Comparison of ENCODE assay signal across 11 mouse cellular contexts in the genomic region with DNA sequence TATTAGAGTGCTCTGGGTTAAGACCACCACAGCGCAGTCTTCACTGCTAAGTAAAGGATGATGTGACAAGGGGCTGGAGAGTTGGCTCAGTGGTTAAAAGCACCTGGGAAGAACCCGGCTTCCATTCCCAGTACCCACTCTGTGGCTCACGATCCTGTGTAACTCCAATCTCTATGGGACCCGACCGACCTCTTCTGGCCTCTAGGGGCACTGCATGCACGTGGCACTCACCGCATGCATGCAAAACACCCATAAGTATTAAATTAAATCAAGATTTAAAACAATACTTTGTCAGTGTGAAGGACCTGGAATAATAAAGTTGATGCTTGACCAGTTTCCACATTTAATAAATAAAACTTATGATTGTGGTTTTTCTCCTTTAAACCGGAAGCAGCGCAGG.
DNase-seq lines count a peak whose midpoint lies in the region; ATAC-seq and TF ChIP-seq lines count a peak whose summit lies in the region.
"Had no signal": no experiment of that assay in that cellular context is flagged by ENCODE, and none has a peak within 500 bp of the region (broad histone marks: within the 10 kb centered on the region; RNA-seq: fewer than 3 reads in every experiment).

No protein-coding gene starts in this region.

- no peak overlapping the region for H3K4me2 ChIP-seq in forebrain, embryonic 14.5 days (ENCODE audit: low read length)
- H3K4me2 ChIP-seq: embryonic facial prominence, embryonic 12.5 days; heart, embryonic 15.5 days had no signal

- TF ChIP-seq CTCF in left cerebral cortex, adult 2 months (IDR thresholded peaks at IDR 0.05) = peak; percentile 40
- peak; percentile 44; the same call in 1 of the 2 replicates for TF ChIP-seq CTCF in brain, embryonic 14.5 days (IDR thresholded peaks at IDR 0.05; ENCODE audit: borderline replicate concordance, extremely low read depth, insufficient read depth, insufficient read length)

- no peak for DNase-seq in left cerebral cortex, adult 2 months (ENCODE audit: extremely low spot score in 1 of 2, low spot score in 2 of 2)
- no peak for DNase-seq in left cerebral cortex, postnatal 10 days (ENCODE audit: extremely low spot score in 1 of 2, low spot score in 2 of 2)
- DNase-seq in thymus, postnatal 4 days = peak; percentile 56
- no peak for DNase-seq in thymus, postnatal 25 days
- DNase-seq in brain, embryonic 14.5 days (ENCODE audit: low read depth) = no peak
- DNase-seq in forebrain, embryonic 14.5 days (ENCODE audit: low spot score) = no peak
- DNase-seq in layer of hippocampus, adult 9-10 months (ENCODE audit: low spot score) = no peak
- DNase-seq: thymus, adult 18-20 months had no signal

- no peak overlapping the region for H3K4me3 ChIP-seq in left cerebral cortex, adult 2 months
- no peak overlapping the region for H3K4me3 ChIP-seq in forebrain, embryonic 14.5 days (ENCODE audit: low read depth, low read length)
- H3K4me3 ChIP-seq: embryonic facial prominence, embryonic 12.5 days; heart, embryonic 15.5 days had no signal

- no peaks in the 10 kb centered on the region for H3K27me3 ChIP-seq in forebrain, embryonic 14.5 days (replicated peaks; ENCODE audit: control insufficient read depth, insufficient read depth, low read length)
- H3K27me3 ChIP-seq: embryonic facial prominence, embryonic 12.5 days; heart, embryonic 15.5 days had no signal

- no peaks in the 10 kb centered on the region for H3K36me3 ChIP-seq in forebrain, embryonic 14.5 days (ENCODE audit: control insufficient read depth, insufficient read depth, low read length)
- H3K36me3 ChIP-seq: embryonic facial prominence, embryonic 12.5 days; heart, embryonic 15.5 days had no signal

- WGBS in forebrain, embryonic 14.5 days = 68% methylated on average over 9 of the region's 9 CpGs

- intact Hi-C loops in left cerebral cortex, adult 2 months (cut with DNase I) = no loop called here
- intact Hi-C loops in left cerebral cortex, postnatal 10 days (cut with DNase I) = no loop called here

- no peaks in the 10 kb centered on the region for H3K4me1 ChIP-seq in forebrain, embryonic 14.5 days (ENCODE audit: control insufficient read depth, insufficient read depth, low read length)

- H3K9me3 ChIP-seq in forebrain, embryonic 14.5 days (replicated peaks; ENCODE audit: control insufficient read depth, low read length) = no peaks in the 10 kb centered on the region
- H3K9me3 ChIP-seq: embryonic facial prominence, embryonic 12.5 days; heart, embryonic 15.5 days had no signal

- no peak for ATAC-seq in forebrain, embryonic 14.5 days
- ATAC-seq: inflammation-experienced regulatory T-cells, adult 6 months had no signal

- TF ChIP-seq POLR2A in brain, embryonic 14.5 days (IDR thresholded peaks at IDR 0.05; ENCODE audit: borderline replicate concordance, extremely low read depth, insufficient read depth, insufficient read length, poor library complexity, severe bottlenecking) = no peak

- no peak overlapping the region for H3K9ac ChIP-seq in forebrain, embryonic 14.5 days (ENCODE audit: low read length)
- H3K9ac ChIP-seq: embryonic facial prominence, embryonic 12.5 days; heart, embryonic 15.5 days had no signal

- no peak overlapping the region for H3K27ac ChIP-seq in left cerebral cortex, adult 2 months
- H3K27ac ChIP-seq in forebrain, embryonic 14.5 days (ENCODE audit: low read depth, low read length) = no peak overlapping the region
- H3K27ac ChIP-seq: embryonic facial prominence, embryonic 12.5 days; heart, embryonic 15.5 days had no signal
